Mouse (Mus musculus) embryonic facial prominence, embryonic 14.5 days (tissue): ENCODE results near the gene Cnih2. TPM values are rescaled to one million over a fixed set of nuclear protein-coding genes. Genes with fewer than 3 reads are reported as not detected.
"Not testable (repeated sequence)": the region's sequence is repeated elsewhere in the genome, so short reads cannot be mapped to it uniquely, and the experiment has no call there.

Experiments used
- ATAC-seq: fragments of 200-750 bp; cut with Nextera tagmentation; 2 replicates; pipeline ENCODE4 v1.8.0; 2017; ENCODE audit warnings: low read depth, moderate number of reproducible peaks, moderate TSS enrichment
- DNase-seq: peaks from one replicate; pipeline ENCODE4 v3.0.0-alpha.2; 2015; ENCODE audit warnings: low spot score
- H3K27ac ChIP-seq: fragments of 300-500 bp; sonication (generic); replicated peaks from 2 replicates; pipeline ENCODE4 v1.5.1; 2014; ENCODE audit warnings: low read depth, mild to moderate bottlenecking, low read length, moderate library complexity
- H3K27me3 ChIP-seq: fragments of 300-500 bp; sonication (generic); replicated peaks from 2 replicates; pipeline ENCODE4 v1.6.1; 2014; ENCODE audit warnings: low read length; ENCODE audit not compliant: control insufficient read depth, insufficient read depth
- H3K36me3 ChIP-seq: fragments of 300-500 bp; sonication (generic); 2 replicates; pipeline ENCODE4 v1.6.1; 2014; ENCODE audit warnings: low read length, mixed read lengths; ENCODE audit not compliant: control insufficient read depth, insufficient read depth
- H3K4me1 ChIP-seq: fragments of 300-500 bp; sonication (generic); 2 replicates; pipeline ENCODE4 v1.6.1; 2014; ENCODE audit warnings: antibody characterized with exemption, low read length; ENCODE audit not compliant: control insufficient read depth, insufficient read depth
- H3K4me2 ChIP-seq: fragments of 300-500 bp; sonication (generic); 2 replicates; pipeline ENCODE4 v1.6.1; 2014; ENCODE audit warnings: low read depth, mild to moderate bottlenecking, low read length, moderate library complexity, mixed read lengths
- H3K4me3 ChIP-seq: fragments of 300-500 bp; sonication (generic); 2 replicates; pipeline ENCODE4 v1.5.1; 2014; ENCODE audit warnings: low read depth, mild to moderate bottlenecking, low read length
- H3K9ac ChIP-seq: fragments of 300-500 bp; sonication (generic); 2 replicates; pipeline ENCODE4 v1.6.1; 2014; ENCODE audit warnings: low read depth, mild to moderate bottlenecking, low read length, moderate library complexity, mixed read lengths
- H3K9me3 ChIP-seq: fragments of 300-500 bp; sonication (generic); 2 replicates; pipeline ENCODE4 v1.6.1; 2016; ENCODE audit warnings: low read length; ENCODE audit not compliant: control insufficient read depth
- WGBS: fragments of 180-500 bp; shearing (Covaris S2); extraction: QIAGEN DNeasy Blood & Tissue Kit; methylation state at CpG from one replicate; pipeline ENCODE4 v1.1.7; 2014; 5-methylcytosine and 5-hydroxymethylcytosine counted together
- polyA plus RNA-seq: library from polyadenylated mRNA; unstranded; fragments of >200 nt; fragmentation: Nextera tagmentation; extraction: Ambion mirVana; gene quantifications from 2 replicates; pipeline ENCODE4 v1.2.1, GENCODE M21; 2014

Cnih2 gene
- polyA plus RNA-seq, 1 experiment from 2014 or later = 36.0 TPM

DNA sequence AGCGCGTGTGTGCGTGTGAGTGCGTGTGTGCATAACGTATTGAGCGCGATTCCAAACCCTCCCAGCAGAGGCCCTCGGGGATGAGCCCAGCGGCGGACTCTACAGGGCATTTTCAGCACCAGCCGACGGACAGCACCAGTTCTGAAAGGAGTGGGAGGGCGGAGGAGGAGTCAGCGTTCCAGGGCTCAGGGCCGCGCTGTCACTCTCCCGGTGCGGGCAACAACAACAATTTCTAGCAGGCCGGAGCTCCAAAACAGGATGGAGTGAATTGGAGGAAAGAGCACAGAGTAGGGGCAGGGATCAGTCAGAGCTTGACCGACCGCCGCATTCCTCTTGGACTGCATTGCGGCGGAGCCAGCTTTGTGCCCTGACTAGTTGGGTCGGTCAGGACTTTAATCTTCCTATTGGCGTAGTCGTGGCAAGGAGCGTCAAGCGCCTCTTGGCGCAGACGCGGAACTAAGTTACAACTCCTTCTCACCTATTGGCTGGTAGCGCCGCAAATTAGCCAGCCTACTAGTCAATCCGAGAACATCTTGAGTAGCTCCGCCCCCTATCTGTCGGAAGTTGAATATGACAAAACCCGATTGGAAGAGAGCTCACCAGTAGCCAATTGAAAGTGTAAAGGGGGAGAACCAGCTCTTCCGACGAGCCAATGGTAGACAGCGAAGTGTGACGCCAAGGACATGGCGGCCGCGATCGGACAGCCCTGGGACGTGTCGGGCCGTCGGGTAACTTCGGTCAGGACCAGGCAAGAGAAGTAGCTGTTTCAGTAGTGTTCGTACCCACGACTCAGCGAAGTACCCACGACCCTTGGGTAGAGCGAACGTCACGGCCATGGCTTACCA is 10.2 kb downstream of the Cnih2 start, which contains the start of gene Yif1a:
TSS of gene Yif1a (plus strand) at position 655 of the 845 bp plus-strand sequence.
- peaks cover 10% of the 10 kb centered on the region; the same call in 1 of the 2 replicates for H3K4me1 ChIP-seq
- H3K4me3 ChIP-seq = peak within 1 kb of the TSS; percentile 77
- H3K27ac ChIP-seq = peak within 1 kb of the TSS; percentile 78
- WGBS = 1% methylated on average over 57 of the region's 58 CpGs
- peak within 1 kb of the TSS; percentile 85 for H3K4me2 ChIP-seq
- ATAC-seq (peak; percentile 94), DNase-seq (peak; percentile 100)
- peak within 1 kb of the TSS; percentile 78 for H3K9ac ChIP-seq
- peaks cover 34% of the 10 kb centered on the region for H3K27me3 ChIP-seq
- H3K9me3 ChIP-seq = no peaks in the 10 kb centered on the region
- peaks cover 39% of the 10 kb centered on the region for H3K36me3 ChIP-seq

GRCm38 (mm10) chr19:5086533-5086932 is 11.8 kb downstream of the Cnih2 start:
- 52% methylated on average over 4 of the region's 4 CpGs for WGBS
- not testable (repeated sequence) for H3K4me3 ChIP-seq, ATAC-seq, DNase-seq, H3K9me3 ChIP-seq, H3K4me1 ChIP-seq, H3K27ac ChIP-seq, H3K9ac ChIP-seq, H3K4me2 ChIP-seq
- peaks cover 50% of the 10 kb centered on the region for H3K27me3 ChIP-seq
- peaks cover 23% of the 10 kb centered on the region for H3K36me3 ChIP-seq

DNA sequence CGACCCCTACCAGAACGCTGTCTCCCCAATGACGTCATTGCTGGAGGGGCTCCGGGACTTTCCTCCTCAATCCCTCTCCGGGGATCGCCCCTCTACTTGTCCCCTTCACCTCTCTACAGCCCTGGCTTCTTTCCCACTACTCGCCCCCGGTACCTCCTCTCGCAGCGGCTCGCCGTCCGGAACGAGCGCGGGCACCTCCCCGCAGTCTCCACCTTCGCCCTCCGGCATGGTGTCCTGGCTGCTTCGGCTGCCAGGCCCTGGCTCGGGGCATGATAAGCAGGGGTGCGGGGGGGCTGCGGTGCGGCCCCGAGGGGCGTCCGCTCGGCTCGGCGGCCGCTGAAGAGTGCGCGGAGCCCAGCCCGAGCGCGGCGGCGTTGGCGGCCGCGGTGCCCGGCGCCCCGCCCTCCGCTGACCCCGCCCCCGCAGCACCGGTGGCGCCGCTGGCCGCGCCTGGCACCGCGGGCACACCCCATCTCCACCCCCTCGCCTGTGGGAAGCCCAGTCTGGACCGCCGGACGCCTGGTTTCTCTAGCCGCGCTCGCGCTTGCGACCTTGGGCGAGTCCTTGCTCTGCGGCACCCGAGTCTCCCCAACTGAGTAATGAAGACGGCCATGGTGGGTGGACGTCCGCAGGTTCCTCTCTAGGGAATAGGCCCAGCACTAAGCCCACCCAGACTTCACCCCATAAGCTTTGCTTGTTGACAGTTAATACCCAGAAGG is 13.0 kb downstream of the Cnih2 start, which contains the start of gene Tmem151a:
TSS of gene Tmem151a (minus strand) at position 387 of the 719 bp plus-strand sequence.
- H3K9ac ChIP-seq = peak within 1 kb of the TSS; percentile 61
- no peaks in the 10 kb centered on the region for H3K9me3 ChIP-seq
- H3K4me3 ChIP-seq = peak within 1 kb of the TSS; percentile 49
- no peak within 1 kb of the TSS for H3K27ac ChIP-seq
- peaks cover 11% of the 10 kb centered on the region for H3K36me3 ChIP-seq
- peaks cover 62% of the 10 kb centered on the region for H3K27me3 ChIP-seq
- DNase-seq (no peak), ATAC-seq (no peak)
- peak within 1 kb of the TSS; percentile 83 for H3K4me2 ChIP-seq
- WGBS = 1% methylated on average over 22 of the region's 69 CpGs
- peaks cover 10% of the 10 kb centered on the region; the same call in 1 of the 2 replicates for H3K4me1 ChIP-seq

GRCm38 (mm10) chr19:5084834-5085144 is 13.5 kb downstream of the Cnih2 start:
- H3K4me1 ChIP-seq = peaks cover 10% of the 10 kb centered on the region; the same call in 1 of the 2 replicates
- peak overlapping the region; percentile 61; the same call in 1 of the 2 replicates for H3K9ac ChIP-seq
- peaks cover 6% of the 10 kb centered on the region; the same call in 1 of the 2 replicates for H3K36me3 ChIP-seq
- peak overlapping the region; percentile 83 for H3K4me2 ChIP-seq
- H3K27me3 ChIP-seq = peaks cover 62% of the 10 kb centered on the region
- H3K9me3 ChIP-seq = no peaks in the 10 kb centered on the region
- no peak for DNase-seq
- 8% methylated on average over 7 of the region's 15 CpGs for WGBS
- ATAC-seq = no peak
- H3K27ac ChIP-seq = no peak overlapping the region
- H3K4me3 ChIP-seq = peak overlapping the region; percentile 49

DNA sequence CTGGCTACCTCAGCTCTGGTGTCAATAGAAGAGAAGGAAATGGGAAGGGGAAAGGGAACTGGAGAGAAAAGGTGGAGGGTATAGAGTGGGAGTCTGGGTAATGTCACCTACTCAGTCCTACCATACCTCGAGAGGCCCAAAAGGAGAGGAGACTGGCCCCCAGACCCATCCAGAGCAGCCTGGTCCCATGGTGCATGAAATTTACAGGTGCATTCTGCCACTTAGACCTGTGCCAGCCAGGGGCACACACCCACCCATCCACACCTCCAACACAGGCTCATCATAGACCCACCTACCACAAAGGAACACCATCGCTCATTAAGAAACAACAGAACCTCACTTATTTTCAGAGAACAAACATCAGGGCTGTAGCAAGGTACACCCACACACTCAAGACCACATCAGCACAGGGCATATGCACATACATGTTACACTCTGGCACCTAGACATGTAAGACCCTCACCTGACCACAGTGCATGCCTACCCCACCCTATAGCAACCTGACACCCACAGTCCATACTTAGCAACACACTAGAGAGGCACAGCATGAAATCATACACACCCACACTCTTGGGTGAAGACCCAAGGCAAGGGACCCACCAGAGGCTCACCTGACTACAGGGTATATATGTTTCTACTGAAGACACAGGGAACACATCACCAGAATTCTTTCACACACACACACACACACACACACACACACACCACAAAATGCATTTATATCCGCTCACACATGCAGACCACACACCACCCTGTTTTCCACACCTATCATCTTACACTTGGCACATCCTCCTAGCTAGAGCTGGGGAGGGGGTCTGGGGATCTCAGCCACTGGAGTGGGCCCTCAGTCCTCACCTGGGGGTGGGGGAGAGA is 14.1 kb downstream of the Cnih2 start:
- no peak overlapping the region for H3K27ac ChIP-seq
- peaks cover 7% of the 10 kb centered on the region; the same call in 1 of the 2 replicates for H3K4me1 ChIP-seq
- no peak overlapping the region; the same call in 1 of the 2 replicates for H3K9ac ChIP-seq
- H3K9me3 ChIP-seq = no peaks in the 10 kb centered on the region
- peak overlapping the region; percentile 49 for H3K4me3 ChIP-seq
- H3K27me3 ChIP-seq = peaks cover 62% of the 10 kb centered on the region
- H3K36me3 ChIP-seq = peaks cover under 1% of the 10 kb centered on the region; the same call in 1 of the 2 replicates
- DNase-seq = no peak
- H3K4me2 ChIP-seq = peak overlapping the region; percentile 83; the same call in 1 of the 2 replicates
- WGBS = 59% methylated on average over 3 of the region's 3 CpGs
- no peak for ATAC-seq

DNA sequence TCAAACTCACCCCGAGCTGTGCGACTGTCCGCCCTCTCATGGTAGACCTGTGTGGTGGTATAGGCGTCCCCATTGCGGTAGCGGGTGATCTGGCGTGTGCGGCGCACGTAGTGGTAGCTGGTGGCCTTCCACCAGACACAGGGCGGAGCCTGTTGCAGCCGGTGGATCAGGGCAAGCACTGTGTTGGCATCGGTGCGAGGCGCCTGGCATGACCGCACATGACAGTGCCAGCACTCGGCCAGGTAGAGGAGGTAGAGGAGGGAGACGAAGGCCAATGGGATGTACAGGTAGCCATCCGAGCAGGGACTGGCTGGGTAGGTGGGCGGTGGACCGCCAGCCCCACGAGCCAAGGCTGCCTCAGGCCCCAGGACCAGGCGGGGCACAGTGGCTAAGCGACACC is 15.7 kb downstream of the Cnih2 start:
- DNase-seq (no peak), ATAC-seq (no peak)
- Histone ChIP-seq H3K27ac (no peak overlapping the region), H3K9ac (no peak overlapping the region), H3K4me2 (no peak overlapping the region), H3K27me3 (peaks cover 62% of the 10 kb centered on the region), H3K36me3 (no peaks in the 10 kb centered on the region), H3K4me3 (no peak overlapping the region), H3K9me3 (no peaks in the 10 kb centered on the region), H3K4me1 (peaks cover 4% of the 10 kb centered on the region; the same call in 1 of the 2 replicates)
- WGBS = 70% methylated on average over 22 of the region's 24 CpGs

DNA sequence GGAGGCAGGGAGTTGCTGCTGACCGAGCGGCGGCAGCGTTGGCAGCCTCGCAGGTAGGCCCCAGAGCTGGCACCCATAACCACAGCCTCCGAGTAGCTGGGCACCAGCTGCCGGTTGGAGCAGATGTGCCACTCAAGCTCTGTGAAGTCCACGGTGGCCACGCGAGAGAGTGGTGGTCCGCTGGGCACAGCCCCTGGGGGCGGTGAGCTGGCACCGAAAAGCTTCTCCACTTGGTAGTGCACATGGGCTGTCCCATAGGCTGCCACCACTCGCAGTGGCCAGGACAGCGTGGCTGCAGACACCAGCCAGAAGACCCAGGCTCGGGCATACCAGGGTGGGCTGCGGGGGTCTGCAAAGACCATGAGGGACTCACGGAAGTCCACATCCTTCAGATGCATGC is 16.3 kb downstream of the Cnih2 start:
- no peak overlapping the region for H3K9ac ChIP-seq
- H3K27ac ChIP-seq = no peak overlapping the region
- no peak for ATAC-seq
- no peaks in the 10 kb centered on the region for H3K4me1 ChIP-seq
- WGBS = 72% methylated on average over 14 of the region's 18 CpGs
- H3K27me3 ChIP-seq = peaks cover 62% of the 10 kb centered on the region
- no peaks in the 10 kb centered on the region for H3K36me3 ChIP-seq
- H3K4me2 ChIP-seq = no peak overlapping the region
- no peak for DNase-seq
- no peak overlapping the region for H3K4me3 ChIP-seq
- no peaks in the 10 kb centered on the region for H3K9me3 ChIP-seq

DNA sequence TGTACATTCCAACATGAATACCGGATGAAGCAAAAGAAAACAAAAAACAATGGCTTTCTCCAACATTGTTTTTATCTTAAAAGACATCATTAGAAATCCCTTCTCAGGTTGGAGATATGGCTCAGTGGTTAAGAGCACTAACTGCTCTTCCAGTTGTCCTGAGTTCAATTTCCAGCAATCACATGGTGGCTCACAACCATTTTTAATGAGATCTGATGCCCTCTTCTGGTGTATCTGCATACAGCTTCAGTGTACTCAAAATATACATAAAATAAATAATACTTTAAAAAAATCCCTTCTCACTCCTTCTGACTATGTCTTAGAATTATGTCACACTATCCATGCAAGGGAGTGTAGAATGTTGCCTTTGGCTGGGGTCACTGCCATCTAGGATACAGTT is 19.0 kb downstream of the Cnih2 start:
- Histone ChIP-seq H3K9me3 (no peaks in the 10 kb centered on the region), H3K36me3 (no peaks in the 10 kb centered on the region), H3K27ac (no peak overlapping the region), H3K27me3 (peaks cover 40% of the 10 kb centered on the region), H3K4me2 (no peak overlapping the region), H3K9ac (no peak overlapping the region), H3K4me1 (no peaks in the 10 kb centered on the region), H3K4me3 (no peak overlapping the region)
- DNase-seq = no peak
- no peak for ATAC-seq
- 80% methylated on average over 1 of the region's 1 CpGs for WGBS
